Mouse (Mus musculus) left cerebral cortex, adult 2 months (tissue): ENCODE measurements at regions not wholly inside any gene's neighbourhood (a gene's known extent, or its start where the extent isn't known, plus 50 kb on each side); places are given as distances from the start of the nearest gene placed in this dataset.

ENCODE experiments used
- DNase-seq, 2 experiments: peaks; one replicate each; pipeline ENCODE4 v3.0.0; 2021 to 2022; ENCODE audit warnings: low spot score in 2 of 2, mixed read lengths in 1 of 2; ENCODE audit errors: extremely low spot score in 1 of 2
- H3K27ac ChIP-seq: fragments of 200-600 bp; 2 replicates; pipeline ENCODE4 v1.8.1; 2022
- H3K4me3 ChIP-seq: fragments of 200-600 bp; 2 replicates; pipeline ENCODE4 v1.8.1; 2022
- CTCF ChIP-seq: fragments of 200-600 bp; IDR thresholded peaks from 2 replicates; pipeline ENCODE4 v1.8.1; 2022; ENCODE audit warnings: antibody characterized with exemption, mild to moderate bottlenecking, moderate library complexity
- intact Hi-C: fragments of 180-260 bp; cut with DNase I; formaldehyde crosslinking; loops from one replicate; pipeline ENCODE4 v1.15.1; 2025

- intact Hi-C loops = no loop called here
- TF ChIP-seq CTCF = no peak
- no peak overlapping the region for H3K4me3 ChIP-seq
- DNase-seq = no peak
- no peak overlapping the region for H3K27ac ChIP-seq
Observed at GRCm38 (mm10) chr2:128537425-128537824, 53.6 kb upstream of the Spdye4c start.

- TF ChIP-seq CTCF = no peak
- DNase-seq = no peak
- Histone ChIP-seq H3K27ac (no peak overlapping the region), H3K4me3 (no peak overlapping the region)
- intact Hi-C loops = no loop called here
Observed at GRCm38 (mm10) chr2:128538736-128539135, 52.3 kb upstream of the Spdye4c start.
